Mouse (Mus musculus) layer of hippocampus, adult 18-20 months (tissue): ENCODE results near the gene Coro7. TPM values are rescaled to one million over a fixed set of nuclear protein-coding genes. Genes with fewer than 3 reads are reported as not detected.
"Not testable (repeated sequence)": the region's sequence is repeated elsewhere in the genome, so short reads cannot be mapped to it uniquely, and the experiment has no call there.

Source experiments
- DNase-seq, 2 experiments: peaks; one replicate each; pipeline ENCODE4 v3.0.0; 2022; ENCODE audit warnings: low spot score in 2 of 2
- total RNA-seq, 2 experiments: library from RNA; stranded (reverse); gene quantifications; 2 replicates each; pipeline ENCODE4 v1.2.3; 2021

Coro7 gene
- total RNA-seq, 2 experiments from 2014 or later, result 79.0 to 95.7 TPM

DNA sequence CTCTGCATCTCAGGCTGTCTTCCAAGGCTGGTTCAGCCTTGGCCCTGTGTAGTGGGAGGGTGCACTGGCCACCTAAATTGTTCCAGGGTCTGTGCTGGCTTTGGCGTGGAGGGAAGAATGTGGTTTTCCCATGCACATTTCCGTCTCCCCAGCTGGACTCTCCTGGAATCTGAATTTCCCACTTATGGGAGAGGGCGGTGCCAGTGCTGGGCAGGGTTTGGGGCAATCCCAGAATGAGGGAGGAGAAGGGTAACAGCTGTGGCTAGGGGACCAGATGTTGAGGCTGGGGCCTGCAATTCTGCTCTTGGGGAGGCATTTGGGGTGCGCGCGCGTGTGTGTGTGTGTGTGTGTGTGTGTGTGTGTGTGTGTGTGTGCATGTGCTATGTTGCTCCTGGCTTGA lies 82.3 kb downstream of the Coro7 start:
- no peak for DNase-seq

DNA sequence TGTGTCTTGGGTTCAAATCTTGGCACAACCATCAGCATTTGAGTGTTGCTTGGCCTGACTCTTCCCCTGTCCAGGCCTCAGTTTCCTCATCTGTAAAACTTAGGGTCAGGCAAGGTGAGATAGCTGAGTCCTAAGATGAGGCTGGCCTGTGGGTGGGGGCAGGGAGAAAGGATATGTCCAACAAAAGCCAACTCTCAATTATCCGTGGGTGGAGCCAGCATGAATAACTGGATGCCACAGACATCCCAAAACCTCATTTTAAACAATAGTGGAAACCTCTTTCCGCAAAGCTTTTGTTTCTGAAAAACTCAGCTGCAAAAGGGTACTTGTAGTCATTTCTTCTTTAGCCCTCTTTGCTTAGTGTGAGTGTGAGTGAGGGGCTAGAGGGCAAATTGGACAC lies 82.7 kb downstream of the Coro7 start:
- DNase-seq, result no peak

GRCm38 (mm10) chr16:4596141-4596728 lies 83.3 kb downstream of the Coro7 start:
- DNase-seq, result no peak

- no peak for DNase-seq
Observed at GRCm38 (mm10) chr16:4595527-4595963, 84.0 kb downstream of the Coro7 start.

DNA sequence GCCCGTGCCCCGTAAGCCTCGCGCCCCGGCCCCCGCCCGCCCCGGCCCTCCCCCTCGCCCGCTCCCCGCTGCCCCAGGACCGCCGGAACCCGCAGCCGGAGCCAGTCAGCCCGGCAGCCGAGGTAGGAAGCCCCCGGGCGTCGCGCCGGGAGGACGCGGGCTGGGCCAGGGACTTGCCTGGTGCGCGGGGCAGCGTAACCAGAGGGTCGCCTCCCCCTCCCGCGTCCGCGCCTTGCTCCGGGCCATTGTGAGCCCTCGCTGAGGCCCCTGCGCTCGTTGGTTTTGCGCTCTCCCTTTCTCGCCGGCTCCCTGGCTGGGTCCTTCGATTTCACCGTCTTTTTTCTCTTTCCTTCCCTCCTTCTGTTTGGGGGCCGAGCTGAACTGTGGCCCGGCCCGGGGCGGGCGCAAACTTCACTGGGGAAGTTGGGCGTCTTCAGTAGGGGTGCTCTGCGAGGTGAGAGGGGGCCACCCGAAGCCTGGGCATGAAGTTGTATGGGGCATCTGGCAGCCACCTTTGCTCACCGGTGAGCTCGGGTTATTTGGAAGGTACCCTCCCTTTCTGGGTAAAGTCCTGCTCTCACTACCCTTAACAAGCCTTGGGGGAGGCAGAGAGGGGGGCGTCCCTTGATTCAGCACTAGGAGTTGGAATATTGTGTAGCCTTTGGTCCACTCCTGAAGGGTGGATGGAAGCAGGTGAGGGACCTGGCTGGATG lies 84.6 kb downstream of the Coro7 start:
- no peak for DNase-seq

- no peak for DNase-seq
Observed at GRCm38 (mm10) chr16:4593971-4594813, 85.4 kb downstream of the Coro7 start, which contains the start of gene Glis2. Gene Glis2 (plus strand): TSS chr16:4594713.

- DNase-seq, result peak in 1 of 2 experiments; percentile 69
Observed at GRCm38 (mm10) chr16:4592909-4593875, 86.4 kb downstream of the Coro7 start.

- DNase-seq, result no peak
Observed at GRCm38 (mm10) chr16:4590236-4590635, 89.3 kb downstream of the Coro7 start.

DNA sequence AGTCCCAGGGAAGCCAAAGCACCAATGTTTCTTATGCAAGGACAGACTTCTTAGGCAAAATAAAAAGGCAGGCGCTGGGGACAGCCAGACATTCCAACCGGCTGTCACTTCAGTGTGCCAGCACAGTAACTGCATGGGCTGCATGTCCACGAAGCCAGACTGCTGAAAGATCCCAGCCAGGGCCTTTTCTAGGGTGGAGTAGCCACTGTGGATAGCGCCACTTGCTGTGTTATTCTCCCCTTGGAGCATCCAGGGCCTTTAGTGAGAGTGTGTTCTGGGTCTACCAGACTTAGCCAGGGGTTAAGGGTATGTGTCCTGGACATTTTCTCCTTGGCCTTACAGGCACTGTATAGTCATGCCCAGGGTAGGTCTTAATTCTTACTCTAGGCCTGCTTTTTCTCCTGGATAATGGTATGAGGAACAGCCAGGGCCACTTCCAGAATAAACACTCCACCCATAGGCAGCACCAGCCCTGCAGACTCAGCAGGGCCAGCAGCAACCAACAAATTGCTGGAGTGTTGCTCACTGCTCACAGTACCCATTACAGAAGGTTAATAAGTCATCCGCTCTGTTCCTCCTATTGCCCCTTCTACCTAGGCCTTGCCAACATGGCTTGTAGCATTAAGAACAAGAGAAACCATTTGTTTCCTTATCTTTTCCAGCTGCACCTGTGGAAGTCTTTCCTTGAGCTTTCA lies 91.9 kb downstream of the Coro7 start:
- no peak for DNase-seq

GRCm38 (mm10) chr16:4586531-4587123 lies 93.0 kb downstream of the Coro7 start:
- DNase-seq, result peak; percentile 72 to 87

DNA sequence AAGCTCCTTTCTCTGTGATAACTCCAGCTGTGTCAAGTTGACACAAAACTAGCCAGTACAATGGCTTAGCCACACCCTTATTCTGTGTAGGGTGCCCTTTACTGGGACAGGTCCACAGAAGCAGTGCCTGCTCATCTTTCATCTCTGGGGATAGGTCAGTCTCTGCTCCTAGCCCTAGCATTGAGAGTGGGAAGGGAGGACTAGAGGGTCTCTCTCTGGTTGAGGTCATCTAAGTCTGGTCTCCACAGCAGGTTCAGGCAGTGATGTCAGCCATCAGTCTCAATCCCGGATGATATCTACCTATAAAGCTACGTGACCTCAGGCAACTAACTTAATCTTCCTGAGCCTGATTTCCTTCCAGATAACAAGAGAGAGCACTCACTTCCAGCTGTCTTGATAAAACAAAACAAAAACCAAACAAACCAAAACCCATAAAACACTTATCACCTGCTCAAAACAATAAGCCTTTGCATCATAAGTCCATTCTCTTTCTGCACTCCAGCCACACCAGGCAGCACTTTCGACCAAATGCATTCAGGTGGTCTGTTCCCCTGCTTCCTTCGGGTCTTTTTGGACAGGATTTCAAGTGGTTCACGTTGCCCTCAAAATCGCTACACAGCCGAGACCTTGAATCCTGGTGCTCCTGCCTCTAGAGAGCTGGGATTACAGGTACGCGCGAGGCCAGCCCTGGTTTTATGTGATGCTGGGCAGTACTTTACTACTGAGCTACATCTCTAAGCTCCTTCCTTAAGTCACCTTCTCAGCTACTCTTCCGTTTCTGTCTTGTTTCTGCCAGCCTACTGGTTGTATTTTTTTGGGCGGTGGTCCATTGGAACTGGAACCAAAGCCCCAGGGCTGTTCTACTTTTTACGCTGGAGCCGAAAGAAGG lies 93.7 kb downstream of the Coro7 start:
- no peak for DNase-seq

- DNase-seq, result no peak
Observed at GRCm38 (mm10) chr16:4584438-4584837, 95.1 kb downstream of the Coro7 start.

DNA sequence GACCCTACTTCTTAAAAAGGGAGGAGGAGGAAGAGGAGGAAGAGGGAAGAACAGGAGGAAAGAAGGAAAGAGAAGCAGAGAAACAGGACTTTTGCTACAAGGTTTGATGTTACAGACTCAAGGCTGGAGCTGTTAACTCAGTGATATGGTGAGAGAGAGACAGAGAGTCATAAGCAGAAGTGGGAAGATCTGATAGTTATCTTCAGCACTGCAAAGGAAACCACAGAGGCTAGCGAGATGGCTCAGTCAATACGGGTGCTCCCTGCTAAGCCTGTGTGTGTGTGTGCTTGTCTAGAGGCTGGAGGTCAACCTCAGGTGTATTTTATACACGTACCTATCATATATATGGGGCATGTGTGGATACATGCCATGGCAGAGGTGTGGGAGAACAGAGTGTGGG lies 95.8 kb downstream of the Coro7 start:
- DNase-seq, result no peak

DNA sequence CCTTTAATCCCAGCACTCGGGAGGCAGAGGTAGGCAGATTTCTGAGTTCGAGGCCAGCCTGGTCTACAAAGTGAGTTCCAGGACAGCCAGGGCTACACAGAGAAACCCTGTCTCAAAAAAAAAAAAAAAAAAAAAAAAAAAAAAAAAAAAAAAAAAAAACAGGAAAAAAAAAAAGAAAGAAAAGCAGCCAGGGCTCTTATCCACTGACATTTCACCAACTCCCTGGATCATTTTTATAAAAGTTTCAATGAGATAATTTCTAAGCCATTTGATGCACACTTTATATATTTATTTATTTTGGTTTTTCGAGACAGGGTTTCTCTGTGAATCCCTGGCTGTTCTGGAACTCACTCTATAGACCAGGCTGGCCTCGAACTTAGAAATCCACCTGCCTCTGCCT lies 98.4 kb downstream of the Coro7 start:
- not testable (repeated sequence) for DNase-seq

DNA sequence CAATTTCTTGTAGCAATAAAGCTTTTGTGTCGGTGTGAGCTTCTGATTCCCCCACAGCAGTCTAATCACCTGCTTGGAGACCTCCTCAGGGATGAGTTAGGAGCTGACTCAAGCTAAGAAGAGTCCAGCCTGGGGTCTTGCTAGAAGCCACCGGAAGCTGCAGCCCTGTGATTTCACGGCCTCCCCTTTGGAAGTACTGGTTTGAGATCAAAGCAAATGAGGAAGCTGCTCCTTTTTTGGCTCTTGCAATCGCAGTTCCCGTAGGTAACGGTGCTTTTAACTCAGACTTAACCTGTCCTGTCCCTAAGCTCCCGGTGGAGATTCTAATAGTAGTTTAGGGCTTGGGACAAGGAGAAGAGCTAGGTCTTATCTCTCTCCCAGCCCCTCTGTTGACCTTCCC lies 100.9 kb downstream of the Coro7 start:
- no peak for DNase-seq

DNA sequence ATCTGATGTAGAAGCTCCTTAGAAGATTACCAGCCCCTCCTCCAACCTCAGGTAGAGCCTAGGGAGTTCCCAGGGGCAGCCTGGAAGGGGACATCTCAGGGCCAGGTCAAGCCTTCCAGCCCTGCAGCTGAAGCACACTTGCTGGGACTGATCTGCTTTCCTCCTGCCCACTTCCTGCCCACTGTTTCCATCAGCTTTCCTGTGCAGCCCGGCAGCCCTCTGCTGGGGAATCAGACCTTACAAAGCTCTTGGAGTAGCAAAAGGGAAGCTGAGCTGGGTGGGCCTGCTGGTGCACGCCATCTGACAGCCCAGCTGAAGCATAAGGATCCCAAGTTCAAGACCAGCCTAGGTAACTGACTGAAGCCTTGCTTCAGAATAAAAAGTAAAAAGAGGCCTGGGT lies 102.7 kb downstream of the Coro7 start:
- DNase-seq, result no peak
